Mouse (Mus musculus) naive thymus-derived CD4-positive, alpha-beta T cell, adult 2 months (primary cell): Measurements from ENCODE around the gene Spa17.

Source experiments
- DNase-seq: peaks from one replicate; pipeline ENCODE4 v3.0.0-alpha.2; 2011; ENCODE audit warnings: low read depth

Spa17 gene

DNA sequence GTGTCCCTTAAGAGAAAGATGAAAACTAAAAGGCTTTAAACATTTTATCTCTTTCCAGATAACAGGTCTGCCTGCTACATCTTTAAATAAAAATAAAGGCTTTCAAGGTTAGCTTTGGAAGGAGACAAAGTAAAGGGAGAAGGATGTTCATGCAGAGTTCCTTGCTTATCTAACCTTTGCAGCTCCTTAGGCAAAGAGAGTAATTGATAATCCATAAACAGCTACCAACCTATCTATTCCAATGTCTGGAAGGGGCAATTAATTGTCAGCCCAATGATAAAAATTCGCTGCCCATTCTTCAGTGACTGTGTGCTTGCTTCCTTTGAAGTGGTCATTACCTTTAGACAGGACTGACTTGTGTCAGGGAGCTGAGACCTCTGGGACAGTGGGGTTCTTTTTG lies 49.7 kb downstream of the Spa17 start:
- DNase-seq: no peak

DNA sequence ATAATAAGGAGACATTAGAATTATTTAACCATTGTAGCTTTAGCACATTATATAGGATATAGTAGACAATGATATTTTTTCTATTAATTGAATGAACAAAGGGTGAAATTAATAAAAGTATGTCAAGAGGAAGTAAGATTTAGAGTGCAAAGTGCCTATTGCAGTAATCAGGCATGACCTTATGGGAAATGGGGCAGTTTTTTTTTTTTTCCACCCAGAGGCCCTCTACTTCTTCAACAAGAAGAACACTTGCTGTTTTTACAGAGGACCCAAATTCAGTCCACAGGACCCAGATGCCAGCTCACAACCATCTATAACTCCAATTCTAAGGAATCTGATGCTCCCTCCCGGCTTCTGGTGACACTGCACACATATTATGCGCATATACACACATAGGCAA lies 52.9 kb downstream of the Spa17 start:
- no peak for DNase-seq

- no peak for DNase-seq
Observed at GRCm38 (mm10) chr9:37556366-37556765, 57.2 kb downstream of the Spa17 start.

DNA sequence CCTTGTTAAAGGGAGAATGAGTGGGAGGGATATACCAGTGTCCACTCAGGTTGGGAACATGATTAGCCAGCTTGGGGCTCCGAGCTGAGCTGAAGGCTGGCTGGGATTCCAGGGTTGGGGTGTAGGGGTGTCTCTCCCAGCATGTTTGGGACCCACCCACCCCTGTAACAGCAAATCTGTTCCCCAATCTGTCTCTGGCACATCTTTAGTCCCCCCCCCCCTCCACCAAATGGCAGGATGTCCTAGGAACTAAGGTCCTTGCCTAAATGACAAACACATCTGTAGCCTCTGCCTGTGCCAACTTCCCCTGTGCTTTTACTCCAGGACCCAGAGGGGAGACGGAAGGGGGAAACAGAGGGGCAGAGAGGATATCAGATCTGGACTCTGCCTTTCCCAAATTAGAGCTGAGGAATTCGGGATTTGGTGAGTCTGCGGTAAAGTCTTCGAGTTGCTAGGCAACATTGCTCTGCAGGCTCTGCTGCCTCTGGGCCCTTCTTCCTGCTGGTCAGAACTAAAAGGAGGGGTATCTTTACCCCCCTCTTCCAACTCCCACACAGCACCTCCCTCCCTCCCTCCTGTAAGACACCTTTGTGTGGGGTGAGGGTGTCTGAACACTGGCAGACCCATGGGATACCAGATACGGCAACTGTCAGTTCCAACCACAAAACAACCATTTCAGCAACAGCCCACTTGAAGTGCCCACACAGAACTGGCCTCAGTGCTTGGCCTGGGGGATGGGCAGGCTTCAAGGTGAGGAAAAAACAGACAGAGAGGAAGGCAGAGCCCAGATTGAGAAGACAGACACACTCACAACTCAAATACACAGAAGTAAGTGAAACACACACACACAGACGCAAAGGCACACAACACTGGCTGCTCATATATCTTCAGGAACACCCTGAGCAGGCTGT lies 58.4 kb downstream of the Spa17 start, which contains the start of gene Siae:
Gene Siae (plus strand): TSS at position 861 of the 911 bp plus-strand sequence.
- no peak for DNase-seq

- peak; percentile 20 for DNase-seq
Observed at GRCm38 (mm10) chr9:37554279-37554678, 59.2 kb downstream of the Spa17 start.
